Mouse (Mus musculus) heart, embryonic 15.5 days (tissue): ENCODE data around the gene Rtn4rl1. TPM values are rescaled to one million over a fixed set of nuclear protein-coding genes. Genes with fewer than 3 reads are reported as not detected.

ENCODE experiments used
- ATAC-seq: fragments of 200-750 bp; cut with Nextera tagmentation; replicated peaks from 2 replicates; pipeline ENCODE4 v1.8.0; 2017; ENCODE audit warnings: low read depth, moderate TSS enrichment; ENCODE audit not compliant: insufficient number of reproducible peaks, insufficient read depth, low FRiP score
- H3K27ac ChIP-seq: fragments of 300-500 bp; sonication (generic); 2 replicates; pipeline ENCODE4 v1.5.1; 2015; ENCODE audit warnings: mild to moderate bottlenecking, inconsistent platforms
- H3K27me3 ChIP-seq: fragments of 300-500 bp; sonication (generic); 2 replicates; pipeline ENCODE4 v1.6.1; 2015; ENCODE audit warnings: inconsistent platforms
- H3K36me3 ChIP-seq: fragments of 300-500 bp; sonication (generic); 2 replicates; pipeline ENCODE4 v1.6.1; 2015; ENCODE audit warnings: mild to moderate bottlenecking, inconsistent platforms
- H3K4me1 ChIP-seq: fragments of 300-500 bp; sonication (generic); replicated peaks from 2 replicates; pipeline ENCODE4 v1.6.1; 2015; ENCODE audit warnings: inconsistent platforms
- H3K4me2 ChIP-seq: fragments of 300-500 bp; sonication (generic); 2 replicates; pipeline ENCODE4 v1.6.1; 2015; ENCODE audit warnings: inconsistent platforms, mild to moderate bottlenecking, moderate library complexity
- H3K4me3 ChIP-seq: fragments of 300-500 bp; sonication (generic); 2 replicates; pipeline ENCODE4 v1.5.1; 2015; ENCODE audit warnings: mild to moderate bottlenecking, inconsistent platforms
- H3K9ac ChIP-seq: fragments of 300-500 bp; sonication (generic); 2 replicates; pipeline ENCODE4 v1.6.1; 2015; ENCODE audit warnings: mild to moderate bottlenecking, inconsistent platforms
- H3K9me3 ChIP-seq: fragments of 300-500 bp; sonication (generic); replicated peaks from 2 replicates; pipeline ENCODE4 v1.6.1; 2016; ENCODE audit warnings: inconsistent platforms
- WGBS: fragments of 180-500 bp; shearing (Covaris S2); methylation state at CpG from one replicate; pipeline ENCODE4 v1.1.7; 2015; ENCODE audit warnings: mixed read lengths; 5-methylcytosine and 5-hydroxymethylcytosine counted together
- polyA plus RNA-seq: library from polyadenylated mRNA; unstranded; fragments of >200 nt; fragmentation: Nextera tagmentation; extraction: Ambion mirVana; gene quantifications from 2 replicates; pipeline ENCODE4 v1.2.1, GENCODE M21; 2015

Rtn4rl1 gene
- polyA plus RNA-seq, 1 experiment from 2014 or later: 12.4 TPM

DNA sequence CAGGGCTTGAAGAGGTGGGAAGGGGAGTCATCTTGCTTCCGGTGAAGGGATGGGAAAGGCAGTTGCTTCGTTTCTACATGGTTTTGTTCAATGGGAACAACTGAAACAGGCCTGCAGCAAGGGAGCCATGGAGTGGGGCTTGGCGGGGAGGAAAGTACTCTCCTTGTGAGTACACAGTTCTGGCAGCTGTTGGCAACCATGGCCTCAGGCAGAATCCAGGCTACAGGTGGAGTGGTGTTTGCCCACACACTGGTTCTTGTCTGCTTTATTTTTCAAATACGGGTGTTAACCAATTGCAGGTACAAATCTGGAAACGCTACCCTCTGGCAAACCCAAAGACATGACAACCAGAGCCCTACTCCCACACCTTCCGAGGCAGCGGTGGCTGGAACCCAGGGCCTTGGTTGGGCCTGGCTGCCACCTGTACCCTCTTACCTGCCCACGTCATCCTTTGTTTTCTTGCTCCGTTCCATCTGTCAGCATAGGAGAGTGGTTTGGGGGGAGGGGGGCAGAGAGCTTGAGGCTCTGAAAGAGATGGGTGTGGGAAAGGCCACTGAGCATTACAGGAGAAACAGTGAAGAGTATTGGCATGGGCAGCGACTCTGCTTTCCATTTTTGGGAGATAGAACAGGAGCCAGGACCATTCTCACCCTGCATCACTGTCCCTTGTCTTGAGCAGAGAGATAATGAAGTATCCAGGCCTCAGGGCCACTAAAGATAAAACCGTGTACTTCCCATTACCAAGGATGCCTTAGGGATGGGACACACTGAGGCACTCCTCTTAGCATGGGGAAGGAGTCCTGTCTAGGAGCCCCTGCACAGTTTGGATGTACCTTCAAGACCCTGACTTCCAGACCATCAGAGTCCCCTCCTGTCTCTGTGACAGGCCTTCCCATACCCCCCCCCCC, 51.0 kb downstream of the Rtn4rl1 start:
- no peak for ATAC-seq
- H3K27ac ChIP-seq: peak overlapping the region; percentile 61; the same call in 1 of the 2 replicates
- no peaks in the 10 kb centered on the region for H3K27me3 ChIP-seq
- H3K4me2 ChIP-seq: no peak overlapping the region
- no peaks in the 10 kb centered on the region for H3K9me3 ChIP-seq
- no peak overlapping the region for H3K4me3 ChIP-seq
- 77% methylated on average over 11 of the region's 11 CpGs for WGBS
- H3K9ac ChIP-seq: no peak overlapping the region
- H3K4me1 ChIP-seq: peaks cover 75% of the 10 kb centered on the region
- no peaks in the 10 kb centered on the region for H3K36me3 ChIP-seq

DNA sequence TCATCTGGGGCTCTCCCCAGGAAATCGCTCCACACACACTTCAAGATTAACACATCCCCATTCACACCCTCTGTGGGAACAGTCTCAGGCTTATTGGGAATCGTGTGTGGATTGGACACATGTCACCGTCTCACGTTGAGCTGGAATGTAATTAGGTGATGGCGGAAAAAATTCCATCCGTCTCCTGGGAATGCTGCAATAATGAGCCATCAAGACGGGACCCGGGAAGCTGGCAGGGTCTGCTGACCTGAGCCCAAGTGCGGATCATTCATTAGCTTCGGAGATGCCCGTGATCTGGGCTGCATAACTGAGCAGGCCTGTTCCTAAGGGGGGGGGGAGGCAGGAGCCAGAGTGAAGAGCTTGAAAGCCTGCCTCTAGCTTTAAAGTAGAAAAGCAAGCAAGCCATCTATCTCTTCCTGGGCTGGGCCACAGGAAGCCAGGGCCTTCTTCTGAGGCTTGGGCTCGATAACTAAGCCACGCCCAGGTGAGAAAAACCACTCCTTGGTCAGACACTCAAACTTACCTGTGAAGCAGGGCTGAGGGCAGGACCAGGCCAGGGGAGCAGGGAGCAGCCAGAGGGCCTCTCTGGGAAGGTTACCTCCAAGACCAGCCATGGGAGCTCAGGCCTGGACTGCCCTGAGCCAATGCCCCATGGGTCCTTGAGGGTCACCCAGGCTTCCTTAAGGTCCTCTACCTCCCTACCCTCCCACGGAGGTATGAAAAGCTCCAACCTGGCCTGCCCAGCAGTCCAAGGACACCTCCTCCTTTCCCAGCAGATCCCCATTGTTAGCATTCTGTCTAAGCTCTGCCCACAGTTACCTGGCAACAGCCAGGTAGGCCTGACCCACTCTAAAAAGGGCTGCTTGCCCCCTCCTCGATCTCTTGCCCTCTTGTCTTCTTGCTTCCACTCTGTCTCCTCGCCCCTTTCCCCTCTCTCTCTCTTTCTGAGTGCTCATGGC, 52.1 kb downstream of the Rtn4rl1 start:
- peaks cover 81% of the 10 kb centered on the region for H3K4me1 ChIP-seq
- no peak overlapping the region for H3K4me3 ChIP-seq
- H3K27ac ChIP-seq: peak overlapping the region; percentile 61
- H3K9ac ChIP-seq: peak overlapping the region; percentile 30
- H3K9me3 ChIP-seq: no peaks in the 10 kb centered on the region
- no peaks in the 10 kb centered on the region for H3K36me3 ChIP-seq
- WGBS: 28% methylated on average over 16 of the region's 16 CpGs
- peak overlapping the region; percentile 29 for H3K4me2 ChIP-seq
- H3K27me3 ChIP-seq: no peaks in the 10 kb centered on the region
- ATAC-seq: no peak

DNA sequence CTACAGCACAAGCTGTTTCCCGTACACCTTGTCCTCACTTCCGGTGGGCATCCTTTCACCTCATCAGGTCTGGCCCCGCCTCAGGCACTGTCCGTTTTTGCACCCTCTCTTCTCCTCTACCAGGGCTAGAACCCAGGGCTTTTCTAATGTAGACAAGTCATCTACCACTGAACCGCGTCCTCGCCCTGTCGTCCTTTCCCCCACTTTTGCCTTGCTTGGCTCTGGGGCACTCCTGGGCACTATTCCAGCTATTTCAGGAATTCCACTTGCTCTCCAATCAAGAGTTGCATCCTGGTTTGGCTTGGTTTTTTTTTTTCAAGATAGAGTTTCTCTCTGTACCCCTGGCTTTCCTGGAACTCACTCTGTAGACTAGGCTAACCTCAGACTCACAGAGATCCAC, 53.0 kb downstream of the Rtn4rl1 start:
- peak; percentile 41; the same call in 1 of the 2 replicates for ATAC-seq
- 44% methylated on average over 8 of the region's 8 CpGs for WGBS

DNA sequence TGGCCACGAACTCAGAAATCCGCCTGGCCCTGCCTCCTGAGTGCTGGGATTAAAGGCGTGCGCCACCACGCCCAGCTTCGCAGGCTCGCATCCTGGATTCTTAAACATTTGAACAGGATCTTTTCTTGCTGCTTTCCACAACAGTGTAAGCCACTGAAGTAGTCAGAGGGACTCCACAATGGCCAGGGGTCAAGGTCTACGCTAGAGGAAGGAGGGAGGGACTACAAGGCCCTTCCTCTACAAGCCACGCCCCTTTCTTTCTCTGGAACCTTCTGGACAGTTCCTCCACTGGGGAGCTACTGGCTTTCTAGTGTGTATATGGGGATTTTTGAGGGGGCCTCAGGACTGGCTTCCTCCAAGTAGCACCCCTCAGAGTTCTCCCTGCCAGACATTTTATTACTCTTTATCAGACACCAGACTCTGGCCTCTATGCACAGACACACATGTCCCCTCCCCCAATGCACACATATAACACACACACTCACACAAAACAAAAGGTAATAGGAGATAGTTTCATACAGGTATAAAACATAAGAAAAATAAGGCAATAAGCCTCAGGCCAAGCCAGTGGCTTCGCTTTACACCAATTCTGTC, 53.7 kb downstream of the Rtn4rl1 start:
- ATAC-seq: no peak
- no peak overlapping the region for H3K4me3 ChIP-seq
- peaks cover 84% of the 10 kb centered on the region for H3K4me1 ChIP-seq

More for the DNA sequence above, 53.0 kb downstream of the Rtn4rl1 start:
- Histone ChIP-seq H3K4me2 (peak overlapping the region; percentile 29; the same call in 1 of the 2 replicates), H3K9ac (no peak overlapping the region), H3K9me3 (no peaks in the 10 kb centered on the region), H3K27me3 (no peaks in the 10 kb centered on the region), H3K4me3 (no peak overlapping the region), H3K27ac (peak overlapping the region; percentile 61), H3K36me3 (no peaks in the 10 kb centered on the region), H3K4me1 (peaks cover 84% of the 10 kb centered on the region)

DNA sequence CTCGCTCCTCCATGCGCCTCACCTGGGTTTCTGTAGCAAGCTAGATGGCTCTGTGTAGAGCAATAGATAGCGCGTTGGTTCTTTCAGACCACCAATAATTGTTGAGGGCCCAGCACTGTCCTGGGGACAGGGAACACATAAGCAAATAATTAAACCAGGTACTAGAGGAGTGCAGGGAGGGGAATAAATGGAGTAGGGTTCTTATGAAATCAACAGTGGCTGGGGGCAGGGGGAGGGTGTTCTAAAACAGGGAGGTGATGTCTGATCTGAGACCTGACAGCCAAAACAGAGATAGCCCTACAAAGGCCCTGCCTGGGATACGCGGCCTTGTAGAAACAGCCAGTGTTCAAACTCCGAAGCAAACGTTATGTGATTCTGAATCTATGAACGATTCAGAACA, 56.0 kb downstream of the Rtn4rl1 start:
- Histone ChIP-seq H3K27ac (peak overlapping the region; percentile 60), H3K4me1 (peaks cover 66% of the 10 kb centered on the region)

More for the DNA sequence above, 53.7 kb downstream of the Rtn4rl1 start:
- H3K4me2 ChIP-seq: no peak overlapping the region
- H3K9ac ChIP-seq: no peak overlapping the region
- H3K9me3 ChIP-seq: no peaks in the 10 kb centered on the region
- 89% methylated on average over 10 of the region's 10 CpGs for WGBS
- H3K27ac ChIP-seq: peak overlapping the region; percentile 61
- no peaks in the 10 kb centered on the region for H3K36me3 ChIP-seq
- H3K27me3 ChIP-seq: no peaks in the 10 kb centered on the region

DNA sequence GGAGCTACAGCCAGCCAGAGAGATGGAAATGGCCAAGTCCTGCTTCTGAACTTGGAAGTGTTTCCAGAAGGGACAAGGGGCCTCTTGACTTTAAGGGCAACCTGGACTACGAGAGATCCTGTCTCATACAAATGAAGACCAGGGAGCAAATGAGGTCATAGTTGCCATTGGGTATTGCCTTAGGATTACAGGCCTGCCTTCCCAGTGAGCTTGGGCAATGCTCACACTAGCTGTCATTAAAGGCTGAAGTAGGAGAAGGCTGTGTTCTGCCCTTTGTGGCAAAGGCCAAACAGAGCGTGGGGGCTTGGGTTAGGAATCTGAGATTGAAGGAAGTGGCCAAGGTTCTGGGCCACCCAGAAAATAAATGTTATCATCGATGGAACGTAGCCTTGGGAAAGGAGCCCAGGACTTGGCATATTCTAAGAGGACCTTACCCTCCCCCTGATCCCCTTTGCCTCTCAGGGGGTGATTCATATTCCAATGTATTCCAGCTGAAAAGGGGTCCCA, 57.5 kb downstream of the Rtn4rl1 start:
- no peak for ATAC-seq
- H3K4me1 ChIP-seq: peaks cover 60% of the 10 kb centered on the region

More for the DNA sequence above, 56.0 kb downstream of the Rtn4rl1 start:
- Histone ChIP-seq H3K4me3 (no peak overlapping the region), H3K36me3 (no peaks in the 10 kb centered on the region), H3K9me3 (no peaks in the 10 kb centered on the region), H3K9ac (0 out of 2 replicates have a peak overlapping the region, but pooled peaks have one; percentile 2), H3K4me2 (peak overlapping the region; percentile 4; the same call in 1 of the 2 replicates), H3K27me3 (no peaks in the 10 kb centered on the region)
- ATAC-seq: no peak
- WGBS: 58% methylated on average over 9 of the region's 9 CpGs

DNA sequence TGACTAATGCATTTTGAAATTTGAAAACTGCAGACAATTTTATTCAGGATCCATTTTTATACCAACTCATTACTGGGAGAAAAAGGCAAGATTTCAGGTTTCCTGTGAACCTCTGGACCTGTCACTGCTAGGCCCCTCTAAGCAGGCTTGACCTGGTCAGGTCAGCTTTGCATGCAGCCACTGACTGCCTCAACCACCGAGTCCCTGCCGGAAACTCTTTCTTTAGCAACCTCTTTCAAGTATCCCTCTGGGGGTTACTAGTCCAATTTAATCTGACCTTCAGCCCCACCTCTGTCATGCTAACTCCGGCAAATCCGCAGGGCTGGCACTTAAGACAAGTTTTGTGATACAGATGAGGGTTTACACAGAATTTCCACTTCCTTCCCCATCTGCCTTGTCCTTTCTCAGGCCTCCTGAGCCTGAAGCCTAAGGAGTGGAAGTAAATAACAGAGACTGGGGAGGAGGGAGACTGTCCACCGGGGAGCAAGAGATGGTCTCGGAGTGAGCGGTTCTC, 58.0 kb downstream of the Rtn4rl1 start:
- no peak overlapping the region for H3K27ac ChIP-seq
- H3K36me3 ChIP-seq: no peaks in the 10 kb centered on the region
- no peak overlapping the region for H3K4me2 ChIP-seq
- 50% methylated on average over 7 of the region's 7 CpGs for WGBS
- H3K9me3 ChIP-seq: no peaks in the 10 kb centered on the region
- peaks cover 55% of the 10 kb centered on the region for H3K4me1 ChIP-seq
- no peaks in the 10 kb centered on the region for H3K27me3 ChIP-seq
- no peak for ATAC-seq
- H3K4me3 ChIP-seq: no peak overlapping the region
- H3K9ac ChIP-seq: no peak overlapping the region

More for the DNA sequence above, 57.5 kb downstream of the Rtn4rl1 start:
- Histone ChIP-seq H3K4me2 (no peak overlapping the region), H3K4me3 (no peak overlapping the region), H3K27ac (no peak overlapping the region), H3K9ac (no peak overlapping the region), H3K9me3 (no peaks in the 10 kb centered on the region), H3K27me3 (no peaks in the 10 kb centered on the region), H3K36me3 (no peaks in the 10 kb centered on the region)
- WGBS: 67% methylated on average over 4 of the region's 4 CpGs

DNA sequence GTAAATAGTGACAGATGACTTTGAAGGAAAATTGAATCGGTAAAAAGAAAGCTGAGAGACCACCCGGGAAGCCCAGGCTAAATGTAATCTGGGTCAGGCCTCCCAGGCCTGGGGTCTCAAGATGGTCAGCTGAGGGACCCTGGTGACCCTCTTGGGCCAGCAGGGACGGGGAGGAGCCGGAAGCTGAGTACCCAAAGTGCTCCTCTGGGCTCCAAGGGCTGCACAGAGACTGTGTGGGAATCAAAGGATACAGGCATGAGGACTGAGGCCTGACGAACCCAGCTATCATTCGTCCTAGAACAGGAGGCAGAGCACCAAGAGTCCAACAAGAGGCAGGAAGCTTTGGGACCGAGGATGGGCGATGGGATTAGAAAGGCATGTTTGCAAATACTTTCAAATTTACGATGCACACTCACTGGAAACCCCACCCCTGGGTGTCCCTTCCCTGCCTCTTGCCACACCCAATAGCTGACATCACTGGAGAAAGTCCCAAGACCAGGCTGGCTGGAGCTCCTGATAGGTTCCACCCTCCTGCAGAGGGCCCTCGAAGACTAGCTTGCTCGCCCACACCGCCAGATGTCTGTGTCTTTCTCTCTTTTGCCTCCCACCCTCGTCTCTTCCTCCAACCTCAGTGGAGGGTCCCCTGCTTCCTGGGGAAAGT, 60.8 kb downstream of the Rtn4rl1 start:
- WGBS: 50% methylated on average over 13 of the region's 13 CpGs
- Histone ChIP-seq H3K4me1 (peaks cover 41% of the 10 kb centered on the region), H3K27me3 (no peaks in the 10 kb centered on the region), H3K9me3 (no peaks in the 10 kb centered on the region), H3K27ac (peak overlapping the region; percentile 46; the same call in 1 of the 2 replicates), H3K9ac (no peak overlapping the region), H3K36me3 (no peaks in the 10 kb centered on the region), H3K4me3 (no peak overlapping the region), H3K4me2 (peak overlapping the region; percentile 13; the same call in 1 of the 2 replicates)
- no peak for ATAC-seq

DNA sequence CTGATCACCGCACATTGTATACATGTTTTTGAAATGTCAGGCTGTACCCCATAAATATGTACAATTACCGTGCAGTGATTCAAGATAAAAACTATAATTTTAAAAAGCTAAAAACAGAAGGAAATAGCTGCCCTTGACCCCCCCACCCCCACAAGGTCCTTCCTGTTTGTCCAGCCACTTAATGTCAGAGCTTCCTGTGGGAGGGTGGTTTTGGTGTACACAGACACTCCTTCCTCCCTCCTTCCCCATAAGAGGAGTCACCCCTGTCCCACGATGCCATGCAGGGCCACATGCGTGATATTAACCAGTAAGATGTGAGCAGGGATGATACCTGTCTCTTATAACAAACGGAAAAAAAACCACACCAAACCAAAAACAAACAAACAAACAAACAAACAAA, 61.7 kb downstream of the Rtn4rl1 start:
- H3K4me3 ChIP-seq: no peak overlapping the region
- ATAC-seq: no peak
- 73% methylated on average over 5 of the region's 5 CpGs for WGBS
- no peak overlapping the region for H3K4me2 ChIP-seq
- H3K9me3 ChIP-seq: no peaks in the 10 kb centered on the region
- H3K27me3 ChIP-seq: no peaks in the 10 kb centered on the region
- H3K9ac ChIP-seq: no peak overlapping the region
- H3K27ac ChIP-seq: no peak overlapping the region
- no peaks in the 10 kb centered on the region for H3K36me3 ChIP-seq
- H3K4me1 ChIP-seq: peaks cover 41% of the 10 kb centered on the region

DNA sequence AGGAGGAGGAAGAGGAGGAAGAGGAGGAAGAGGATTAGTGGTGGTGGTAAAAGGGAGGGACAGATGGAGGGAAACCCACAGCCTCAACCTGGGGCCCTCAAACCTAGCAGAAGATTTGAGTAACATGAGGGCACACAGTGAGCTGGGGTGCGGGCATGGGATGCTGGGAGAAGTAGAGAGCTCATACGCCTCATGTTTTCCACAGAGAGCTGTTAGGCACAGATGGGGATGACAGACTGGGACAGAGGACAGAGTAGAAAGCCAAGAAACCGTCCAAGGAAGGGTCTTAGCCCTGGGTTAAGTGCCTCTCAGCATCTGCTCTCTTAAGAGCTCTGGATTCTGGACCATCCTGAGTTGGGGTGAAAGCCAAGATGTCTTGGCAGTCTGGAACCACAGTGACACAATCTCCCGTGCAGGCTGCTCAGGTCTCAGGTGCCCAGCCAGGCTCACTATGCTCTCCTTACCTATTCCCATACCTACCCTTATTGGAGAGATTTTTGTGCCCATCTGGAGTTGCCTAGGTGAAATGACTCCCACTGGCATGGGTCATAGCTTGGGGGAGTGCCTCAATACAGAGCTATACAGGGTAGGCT, 63.6 kb downstream of the Rtn4rl1 start:
- H3K9me3 ChIP-seq: no peaks in the 10 kb centered on the region
- H3K4me1 ChIP-seq: peaks cover 43% of the 10 kb centered on the region
- H3K4me2 ChIP-seq: no peak overlapping the region
- no peaks in the 10 kb centered on the region for H3K27me3 ChIP-seq
- H3K27ac ChIP-seq: no peak overlapping the region
- H3K36me3 ChIP-seq: no peaks in the 10 kb centered on the region
- ATAC-seq: no peak
- H3K9ac ChIP-seq: no peak overlapping the region
- H3K4me3 ChIP-seq: no peak overlapping the region
- WGBS: 79% methylated on average over 4 of the region's 4 CpGs
